Mouse (Mus musculus): ENCODE measurements around the gene Itpr1. TPM values are rescaled to one million over a fixed set of nuclear protein-coding genes. Genes with fewer than 3 reads are reported as not detected.

Gene Itpr1
- total RNA-seq, 4 experiments from 2014 or later: 131 to 220 (median 161) TPM

DNA sequence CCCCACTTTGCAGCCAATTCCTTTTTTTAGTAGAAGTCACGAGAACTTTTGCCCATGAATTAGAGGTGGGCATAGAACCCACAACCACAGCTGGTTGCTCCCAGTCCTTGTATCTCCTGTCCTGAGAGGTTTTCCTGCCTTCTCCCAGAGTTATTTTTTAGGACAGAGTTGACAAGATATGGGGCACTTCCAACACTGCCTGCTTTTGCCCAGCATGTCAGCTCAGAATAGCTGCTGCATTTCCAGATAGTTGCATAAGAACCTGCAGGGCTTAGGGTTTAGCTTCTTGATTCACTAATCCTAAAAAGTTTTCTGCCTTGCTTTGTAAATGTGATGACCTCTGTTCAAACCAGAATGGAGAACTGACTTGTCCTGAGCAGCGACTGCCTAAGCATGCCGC, 185.1 kb downstream of the Itpr1 start:
- DNase-seq: no peak

DNA sequence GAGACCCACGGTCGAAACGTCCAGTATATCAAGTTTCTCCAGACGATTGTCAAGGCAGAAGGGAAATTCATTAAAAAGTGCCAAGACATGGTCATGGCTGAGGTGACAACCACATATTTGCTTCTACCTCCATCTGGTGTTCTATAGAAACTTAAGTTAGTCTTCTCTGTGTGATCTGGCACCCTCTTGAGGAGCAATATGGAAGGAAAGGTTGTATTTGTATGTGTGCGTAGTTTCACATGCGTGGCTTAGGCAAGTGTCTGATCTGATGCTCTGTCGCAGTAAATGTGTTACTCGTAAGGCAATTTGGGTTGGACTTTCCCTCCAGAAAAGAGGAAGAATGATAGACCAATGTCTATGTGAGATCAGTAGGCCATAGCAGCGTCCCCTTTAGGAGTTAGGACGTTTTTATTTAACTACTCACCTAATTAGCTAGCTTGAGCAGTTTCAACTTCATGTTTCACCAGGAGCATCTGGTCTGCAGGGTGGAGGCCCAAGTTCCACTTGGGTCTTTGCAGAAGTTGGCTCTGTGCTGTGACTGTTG, 188.6 kb downstream of the Itpr1 start:
- no peak for DNase-seq

DNA sequence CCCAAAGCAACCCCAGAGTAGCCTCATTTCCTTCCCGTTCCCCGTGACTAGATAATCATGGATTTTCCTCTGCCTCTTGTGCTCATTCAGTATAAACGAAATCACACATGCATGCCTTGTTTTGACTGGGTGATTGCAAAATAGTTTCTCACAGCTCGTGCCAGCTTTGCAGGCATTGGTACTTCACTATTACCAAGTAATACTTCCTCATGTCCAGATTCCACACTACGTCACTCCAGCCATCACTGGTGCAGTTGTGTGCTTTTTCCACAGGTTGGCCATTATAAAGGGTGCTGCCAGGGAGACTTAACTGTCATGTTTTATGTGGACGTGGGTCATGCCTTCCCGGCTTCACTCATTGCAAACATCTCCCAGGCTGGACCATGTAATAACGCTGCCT, 191.8 kb downstream of the Itpr1 start:
- DNase-seq: no peak

DNA sequence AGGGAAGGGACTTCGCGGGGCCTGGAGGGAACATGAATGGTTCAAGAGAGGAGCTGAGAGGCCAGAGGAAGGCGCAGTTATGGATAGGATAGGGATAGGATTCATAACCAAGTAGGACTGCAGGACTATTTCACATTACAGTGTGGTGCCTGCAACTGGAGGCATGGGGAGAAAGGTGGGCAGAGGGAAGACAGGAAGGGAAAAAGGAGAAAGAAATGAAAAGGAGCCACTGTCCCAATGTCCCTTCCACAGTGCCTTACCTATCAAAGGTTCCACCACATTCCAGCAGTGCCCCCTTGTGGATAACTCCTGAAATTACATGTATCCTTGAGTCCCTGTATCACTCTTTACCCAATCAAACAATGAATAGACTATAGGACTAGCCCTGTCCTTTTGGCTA, 195.2 kb downstream of the Itpr1 start:
- no peak for DNase-seq

DNA sequence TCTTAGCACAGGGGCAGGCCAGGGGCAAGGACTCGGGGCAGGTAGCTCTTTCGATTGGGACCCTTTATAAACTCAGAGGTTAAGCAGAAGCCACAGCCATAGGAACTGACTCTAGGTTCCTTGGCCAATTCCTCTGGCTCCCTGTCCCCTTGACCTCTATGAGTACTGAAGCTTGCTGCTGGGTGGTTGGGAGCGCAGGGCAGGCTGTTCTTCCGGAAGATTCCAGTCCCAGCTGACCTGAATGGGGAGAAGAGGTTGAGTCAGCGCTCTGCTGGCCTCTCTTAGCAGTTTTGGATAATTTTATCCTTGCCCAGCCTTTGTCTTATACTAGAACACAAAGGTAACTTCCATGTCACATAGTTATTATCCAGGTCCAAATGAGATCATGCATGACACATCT, 195.8 kb downstream of the Itpr1 start:
- DNase-seq: no peak

DNA sequence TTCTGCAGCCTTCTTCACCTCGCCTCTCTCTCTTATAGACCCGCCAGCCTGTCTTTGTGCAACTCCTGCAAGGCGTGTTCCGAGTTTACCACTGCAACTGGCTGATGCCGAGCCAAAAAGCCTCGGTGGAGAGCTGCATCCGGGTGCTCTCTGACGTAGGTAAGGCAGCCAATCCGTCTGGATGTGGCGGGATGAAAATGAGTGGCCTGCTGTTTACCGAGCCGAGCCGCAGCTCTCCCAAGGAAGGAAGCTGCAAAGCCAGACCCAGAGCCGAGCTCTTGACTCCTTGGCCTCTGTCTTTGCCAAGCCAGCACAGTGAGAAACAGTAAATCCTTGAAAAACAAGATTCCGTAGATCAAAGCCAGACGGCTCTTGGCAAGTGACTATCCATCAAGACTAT, 197.9 kb downstream of the Itpr1 start:
- peak; percentile 63 for DNase-seq

DNA sequence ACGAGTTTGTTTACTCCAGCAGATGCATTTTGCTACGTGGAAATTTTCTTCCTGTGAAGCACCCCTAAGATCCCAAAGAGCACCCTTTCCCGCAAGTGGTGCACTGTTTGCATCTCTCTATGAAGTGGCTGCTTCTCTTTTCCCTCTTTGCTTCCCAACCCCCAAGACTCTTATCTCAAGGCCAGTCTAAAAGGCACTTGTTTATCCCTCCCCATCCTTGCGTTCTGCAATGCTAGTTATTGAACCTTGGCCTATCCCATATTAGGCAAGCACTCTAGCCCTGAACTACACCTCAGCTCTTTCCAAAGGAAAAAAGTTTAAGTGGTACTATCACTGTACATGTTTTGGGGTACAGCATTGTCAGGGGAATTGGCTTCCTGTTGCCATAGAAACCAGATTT, 198.3 kb downstream of the Itpr1 start:
- no peak for DNase-seq

DNA sequence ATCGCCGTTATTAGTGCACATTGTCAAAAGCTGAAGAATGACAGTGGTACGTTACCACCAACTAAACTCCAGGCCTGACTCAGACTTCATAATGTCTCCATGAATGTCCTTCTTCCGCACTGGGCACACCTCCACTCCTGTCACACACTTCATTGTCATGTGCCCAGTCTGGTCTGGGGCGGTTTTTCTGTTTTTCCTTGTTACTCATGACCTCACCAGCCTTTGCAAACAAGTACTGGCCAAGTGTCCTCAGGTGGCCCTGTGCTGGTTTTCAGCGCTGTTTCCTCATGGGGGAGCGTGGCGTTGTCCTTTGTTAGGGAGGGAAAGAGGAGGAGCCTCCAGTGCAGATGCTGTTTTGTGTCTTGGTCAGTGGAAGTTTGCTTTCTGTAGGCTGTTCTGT, 200.1 kb downstream of the Itpr1 start:
- DNase-seq: peak; percentile 60

DNA sequence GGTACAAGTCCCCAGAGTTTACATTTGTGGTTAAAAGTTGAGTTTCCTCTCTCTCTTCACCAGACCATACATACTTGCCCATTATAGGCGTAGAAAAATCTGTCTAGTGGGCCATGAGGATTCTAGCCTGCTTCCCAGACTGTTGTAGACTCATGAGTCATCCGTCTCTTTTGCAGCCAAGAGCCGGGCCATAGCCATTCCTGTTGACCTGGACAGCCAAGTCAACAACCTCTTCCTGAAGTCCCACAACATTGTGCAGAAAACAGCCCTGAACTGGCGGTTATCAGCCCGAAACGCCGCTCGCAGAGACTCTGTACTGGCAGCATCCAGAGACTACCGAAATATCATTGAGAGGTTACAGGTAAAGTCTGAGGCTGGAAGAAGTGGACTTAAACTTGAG, 200.7 kb downstream of the Itpr1 start:
- no peak for DNase-seq

DNA sequence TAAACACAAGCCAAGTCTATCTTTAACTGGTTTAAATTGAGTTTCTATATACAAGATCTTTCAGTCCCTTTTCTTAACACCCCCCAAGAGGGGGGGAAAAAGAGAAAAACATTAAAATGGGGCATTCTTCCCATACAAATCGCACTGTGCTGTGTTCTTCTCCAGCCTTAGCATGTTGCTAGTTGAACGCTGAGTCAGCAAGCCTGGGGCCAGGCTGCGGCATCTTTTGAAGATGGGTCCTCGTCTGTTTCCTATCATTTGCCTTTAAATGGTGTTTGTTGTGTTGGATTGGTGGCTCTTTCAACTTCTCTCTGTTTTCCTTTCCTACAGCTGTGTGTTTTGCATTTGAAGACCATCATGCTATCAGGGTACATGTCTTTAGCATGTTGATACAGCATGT, 203.0 kb downstream of the Itpr1 start:
- no peak for DNase-seq

DNA sequence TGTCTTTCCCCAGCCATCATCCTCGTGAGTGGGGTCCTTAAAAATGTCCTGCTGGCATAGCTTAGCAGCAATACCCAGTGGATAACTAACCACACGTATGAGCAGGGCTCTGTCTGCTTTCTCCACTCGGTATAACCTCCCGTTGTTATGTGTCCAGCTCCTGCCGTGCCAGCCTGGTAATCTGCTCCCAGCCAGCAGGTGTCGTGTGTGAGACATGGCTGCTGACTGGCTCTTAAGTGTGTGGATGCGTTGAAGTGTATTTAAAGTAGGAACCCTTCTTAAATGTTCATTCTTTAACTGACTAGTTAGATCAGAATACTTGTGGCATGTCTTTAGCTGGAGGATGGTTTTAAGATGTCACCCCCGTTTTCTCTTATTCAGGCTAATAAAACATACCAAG, 204.6 kb downstream of the Itpr1 start:
- DNase-seq: no peak

DNA sequence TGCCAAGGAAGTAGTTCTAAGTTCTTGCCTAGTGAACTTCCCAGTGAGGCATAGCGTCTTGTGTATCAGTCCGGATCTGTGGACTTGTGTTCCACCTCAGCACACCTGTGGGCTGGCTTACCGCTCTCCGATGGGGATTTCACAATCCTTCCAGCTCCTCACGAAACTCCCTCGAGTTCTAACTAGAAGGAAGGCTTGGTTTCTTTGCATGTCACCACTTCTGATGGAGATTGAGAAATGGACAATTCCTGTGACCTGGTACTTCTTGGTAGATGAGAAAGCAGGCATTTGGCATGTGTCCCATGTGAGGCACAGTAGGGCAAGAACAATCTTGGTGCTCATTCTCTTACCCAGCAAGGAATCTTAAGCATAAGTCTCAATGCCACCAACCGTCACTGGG, 205.3 kb downstream of the Itpr1 start:
- no peak for DNase-seq

DNA sequence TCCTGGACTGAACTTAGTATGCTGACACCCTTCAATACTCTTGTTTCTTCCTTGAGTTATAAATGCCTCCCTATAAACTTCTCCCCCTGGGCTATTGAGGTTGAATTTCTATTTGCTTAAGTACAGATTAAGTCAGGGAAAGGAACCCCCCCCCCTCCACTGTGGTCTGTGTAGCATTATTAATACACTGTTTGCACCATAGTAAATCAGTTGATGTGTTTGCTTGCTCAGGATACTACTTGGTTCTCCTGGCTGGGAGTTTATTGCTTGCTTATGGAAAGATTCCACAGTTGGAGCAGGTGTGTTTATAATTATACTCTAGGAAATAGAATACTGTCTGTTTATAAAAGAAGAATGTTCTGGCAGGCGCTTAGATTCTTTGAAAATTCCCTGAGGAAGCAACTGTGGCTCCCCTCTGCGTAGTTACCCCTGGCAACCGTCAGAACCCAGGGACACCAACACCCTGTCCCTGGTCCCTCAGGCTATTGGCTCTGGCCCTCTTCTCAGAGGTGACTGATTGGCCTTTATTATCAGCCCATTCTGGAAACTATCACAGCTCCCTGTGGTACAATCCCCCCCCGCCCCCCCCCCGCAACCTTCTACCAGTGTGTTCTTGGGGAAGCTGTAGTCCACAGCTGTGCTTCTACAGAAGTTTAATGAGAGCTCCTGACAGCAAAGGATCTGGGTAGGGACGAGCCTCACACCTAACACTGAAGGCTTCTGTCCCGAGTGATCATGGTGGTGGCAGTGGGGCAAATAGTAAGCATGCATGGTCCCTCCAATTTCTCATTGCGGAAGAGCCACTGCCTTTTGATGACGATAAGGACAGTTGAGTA, 212.1 kb downstream of the Itpr1 start:
- no peak for DNase-seq

DNA sequence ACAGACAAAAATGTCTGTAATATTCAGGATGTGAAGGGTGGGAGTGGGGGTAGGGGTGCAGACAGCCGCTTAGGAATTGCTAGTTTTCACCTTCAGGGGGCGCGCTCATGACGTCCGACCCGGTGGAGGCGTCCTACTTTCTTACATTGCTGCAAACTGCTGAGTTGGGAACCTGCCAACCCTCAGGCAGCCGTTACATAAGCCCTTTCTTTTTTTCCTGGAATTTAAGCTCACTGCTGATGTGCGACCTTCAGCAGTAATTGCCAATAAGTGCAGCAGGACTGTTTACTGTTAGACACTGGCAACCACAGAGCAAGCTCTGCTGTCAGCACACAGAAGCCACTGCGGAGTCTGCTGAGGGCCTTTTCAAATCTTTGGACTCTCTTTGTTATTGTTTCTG, 213.9 kb downstream of the Itpr1 start:
- peak; percentile 94 for DNase-seq

DNA sequence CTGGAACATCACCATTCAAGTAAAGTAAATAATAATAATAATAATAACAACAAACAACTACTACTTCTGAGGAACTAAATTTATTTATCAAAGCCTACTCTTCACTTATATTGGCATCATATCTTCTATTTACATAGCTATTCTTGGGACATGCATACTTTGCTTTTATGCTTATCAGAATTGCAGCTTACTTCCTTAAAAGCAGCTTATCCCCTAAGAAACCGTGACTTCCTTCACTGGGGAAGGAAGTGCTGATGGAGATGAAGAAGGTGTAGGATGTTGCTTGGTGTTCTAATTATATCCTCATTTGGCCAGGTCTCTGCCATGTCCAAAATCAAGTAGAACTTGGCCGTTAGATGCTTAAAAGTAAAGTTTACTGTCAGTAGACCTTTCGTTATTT, 215.5 kb downstream of the Itpr1 start:
- DNase-seq: no peak

DNA sequence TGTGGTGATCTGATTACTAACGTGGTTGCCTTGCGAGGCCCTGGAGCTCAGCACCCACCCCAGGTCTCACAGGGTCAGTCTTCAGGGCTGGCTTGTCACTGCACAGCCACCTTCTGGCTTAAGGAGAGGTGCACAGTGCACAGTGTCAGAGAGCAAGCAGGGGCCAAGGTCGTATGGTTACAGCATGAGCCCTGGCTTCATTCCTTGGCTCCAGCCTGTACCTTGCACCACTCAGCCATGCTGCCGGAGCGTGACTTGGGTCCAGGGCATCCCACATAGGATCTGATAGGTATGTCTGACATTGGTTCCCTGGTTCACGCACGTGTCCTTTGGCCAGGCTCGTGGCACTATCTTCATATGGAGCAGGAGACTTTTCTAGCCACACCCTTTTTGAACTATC, 217.1 kb downstream of the Itpr1 start:
- DNase-seq: peak; percentile 71

DNA sequence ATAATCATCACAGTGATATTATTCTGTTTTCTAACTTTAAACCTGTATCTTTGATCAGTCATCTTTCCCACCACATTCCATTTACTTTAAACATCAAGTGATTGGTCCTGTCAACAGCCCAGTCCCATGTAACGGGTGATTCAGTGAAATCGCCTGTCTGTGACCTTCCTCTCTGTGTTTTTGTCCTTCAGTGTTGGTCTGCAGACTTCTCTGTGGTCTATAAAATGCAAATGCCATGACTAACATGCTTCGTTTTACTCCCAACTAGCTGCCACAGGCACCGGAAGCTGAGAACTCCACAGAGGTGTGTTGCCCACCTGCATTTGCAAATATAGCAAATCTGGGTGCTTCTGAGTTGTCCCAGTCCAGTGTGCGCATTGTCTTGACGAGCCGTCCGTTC, 218.3 kb downstream of the Itpr1 start:
- no peak for DNase-seq

DNA sequence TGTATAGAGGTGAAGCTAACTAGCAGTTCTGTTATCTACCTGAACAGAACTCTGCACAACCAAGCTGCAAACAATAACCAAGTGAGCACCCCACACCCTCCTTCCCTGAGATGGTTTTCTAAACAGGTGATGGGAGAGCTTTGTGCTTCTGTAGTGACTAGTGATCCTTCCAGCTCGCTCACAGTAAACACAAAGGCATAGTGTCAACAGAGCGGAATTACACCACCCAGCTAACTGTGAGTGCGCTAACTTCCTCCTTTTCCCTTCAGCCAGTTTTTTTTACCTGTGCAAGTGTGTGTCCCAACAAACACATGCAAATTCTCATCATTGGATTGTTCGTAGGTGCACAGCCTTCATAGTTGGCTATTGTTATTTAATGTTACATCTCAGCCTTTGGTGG, 219.9 kb downstream of the Itpr1 start:
- no peak for DNase-seq

DNA sequence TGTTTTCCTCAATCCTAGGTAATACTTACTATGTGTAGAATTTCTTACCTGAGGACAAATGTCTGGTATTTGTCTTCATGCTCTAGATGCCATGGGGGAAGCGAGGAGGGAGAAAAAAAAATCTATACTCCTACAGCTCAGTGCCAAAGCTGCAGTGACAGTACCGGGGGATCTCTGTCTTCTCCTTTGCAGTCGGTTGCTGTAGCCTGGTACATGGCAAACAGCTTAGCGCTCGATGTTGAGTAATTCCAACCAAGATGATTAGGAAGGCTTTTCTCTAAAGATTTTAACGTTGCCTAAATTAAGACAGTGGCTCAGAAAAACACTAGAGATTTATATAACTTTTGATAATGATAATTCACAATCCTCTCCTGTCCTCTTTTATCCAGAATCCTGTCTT, 221.9 kb downstream of the Itpr1 start:
- no peak for DNase-seq

DNA sequence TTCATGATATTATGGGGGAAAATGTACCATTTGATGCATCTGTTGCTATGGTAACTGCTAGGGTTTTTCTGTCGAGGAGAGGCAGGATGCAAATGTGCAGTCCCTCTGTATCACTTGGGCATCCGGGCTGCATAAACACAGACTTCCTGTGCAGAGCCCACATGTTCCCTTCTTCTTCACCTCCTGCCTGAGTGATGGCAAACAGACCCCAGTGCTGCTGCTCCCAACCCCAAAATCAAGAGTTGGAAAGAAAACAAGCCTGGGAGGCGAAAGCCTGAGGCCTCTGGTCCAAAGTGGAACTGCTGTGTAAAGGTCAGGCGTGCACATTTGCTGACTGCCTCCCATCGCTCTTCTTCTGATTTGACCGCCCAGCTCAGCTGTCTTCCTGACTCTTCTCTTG, 222.6 kb downstream of the Itpr1 start:
- no peak for DNase-seq

DNA sequence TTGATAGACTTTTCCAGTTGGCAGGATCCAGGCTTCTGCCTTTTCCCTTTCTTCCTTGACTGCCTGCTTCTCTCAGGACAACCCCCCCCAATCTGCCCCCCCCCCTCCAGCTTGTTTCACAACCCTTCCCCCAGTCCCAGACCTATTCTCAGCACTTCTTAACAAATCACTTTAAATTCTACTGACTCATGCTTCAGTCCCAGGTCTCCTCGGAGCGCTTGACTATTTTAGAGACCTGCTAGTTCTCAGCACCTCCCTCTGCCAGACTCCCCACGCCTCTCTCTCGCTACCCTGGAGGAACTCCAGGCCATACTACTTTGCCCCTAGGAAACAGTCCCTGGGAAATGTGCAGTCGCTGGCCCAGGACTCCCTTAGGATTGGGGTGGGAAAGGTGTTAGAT, 223.7 kb downstream of the Itpr1 start:
- DNase-seq: no peak

DNA sequence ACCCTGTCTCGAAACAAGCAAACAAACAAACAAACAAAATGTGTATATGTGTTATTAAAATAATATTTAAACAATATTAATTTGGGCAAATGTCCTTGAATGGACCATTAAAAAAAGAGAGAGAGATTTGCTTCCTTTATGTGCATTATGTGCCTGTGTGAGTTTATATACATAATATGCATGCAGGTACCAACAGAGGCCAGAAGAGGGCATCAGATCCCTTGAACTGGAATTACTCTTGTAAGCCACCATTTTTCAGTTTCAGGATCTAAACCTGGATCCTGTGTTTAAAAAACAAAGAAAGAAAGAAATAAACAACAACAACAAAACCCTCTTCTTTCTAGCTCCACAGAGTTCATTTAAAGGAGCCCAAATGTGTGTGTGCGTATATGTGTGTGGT, 228.4 kb downstream of the Itpr1 start:
- no peak for DNase-seq

DNA sequence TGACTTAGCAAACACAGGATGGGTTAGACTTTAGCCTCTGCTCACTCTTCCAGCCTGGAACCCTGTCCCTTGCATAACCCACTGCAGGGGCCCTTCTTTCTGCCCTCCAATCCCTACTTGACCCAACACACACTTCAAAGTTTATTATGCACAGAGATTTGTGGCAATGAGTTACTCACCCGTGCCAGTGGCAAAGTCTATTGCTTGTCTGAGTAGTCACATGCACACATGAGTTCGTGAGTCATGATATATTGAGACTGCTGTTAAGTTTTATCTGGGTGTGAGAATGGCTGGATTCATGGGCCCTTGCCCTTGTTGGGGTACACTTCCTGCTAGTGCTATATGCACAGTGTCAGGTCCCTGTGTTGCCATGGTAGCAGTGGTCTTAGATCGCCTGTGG, 229.4 kb downstream of the Itpr1 start:
- no peak for DNase-seq

DNA sequence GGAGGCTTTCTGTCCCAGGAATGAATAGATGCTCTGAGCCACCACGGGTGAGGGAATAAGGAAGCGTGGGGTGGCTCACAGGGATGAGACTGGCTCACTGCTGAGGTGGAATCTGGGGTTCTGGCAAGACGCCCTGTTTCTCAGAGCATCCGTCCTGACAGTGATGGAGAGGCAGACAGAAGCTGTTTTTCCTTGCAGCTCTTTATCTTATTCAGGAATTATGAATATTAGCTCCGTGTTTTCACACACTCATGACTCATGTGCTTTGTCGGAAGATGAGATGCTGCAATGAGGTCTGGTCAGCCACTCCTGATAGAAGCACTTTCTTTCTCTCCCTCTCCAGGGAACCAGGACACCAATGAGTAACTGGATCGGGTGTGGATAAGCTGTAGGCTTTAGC, 231.5 kb downstream of the Itpr1 start:
- no peak for DNase-seq

DNA sequence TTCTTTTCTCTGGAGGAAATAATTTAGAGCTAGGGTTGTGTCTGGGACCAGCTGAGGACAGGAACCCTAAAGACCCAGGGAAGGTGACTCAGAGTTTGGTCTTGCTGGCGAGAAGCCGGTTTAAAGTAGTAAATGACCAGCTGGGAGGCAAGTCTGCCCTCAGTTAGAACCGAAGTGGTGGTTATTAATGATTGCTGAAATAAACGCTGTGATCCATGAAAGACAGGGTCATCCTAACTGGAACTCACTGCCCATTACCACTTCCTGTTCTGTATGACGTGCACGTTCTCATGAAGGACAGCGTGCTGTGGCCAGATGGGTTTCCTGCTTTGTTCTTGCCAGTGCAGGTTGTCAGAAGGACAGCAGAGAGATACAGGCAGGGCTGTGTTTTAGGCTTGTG, 232.1 kb downstream of the Itpr1 start:
- no peak for DNase-seq

Data from adrenal gland, adult 8-10 months (tissue).